Mouse (Mus musculus) heart, embryonic 11.5 days (tissue): ENCODE measurements around the gene Fah. TPM values are rescaled to one million over a fixed set of nuclear protein-coding genes. Genes with fewer than 3 reads are reported as not detected.

Source experiments
- ATAC-seq: fragments of 200-750 bp; cut with Nextera tagmentation; replicated peaks from 2 replicates; pipeline ENCODE4 v1.8.0; 2017; ENCODE audit warnings: moderate library complexity; ENCODE audit not compliant: insufficient number of reproducible peaks, low FRiP score, low TSS enrichment
- H3K27ac ChIP-seq: fragments of 300-500 bp; sonication (generic); 2 replicates; pipeline ENCODE4 v1.5.1; 2014; ENCODE audit warnings: mild to moderate bottlenecking, low read depth, low read length
- H3K27me3 ChIP-seq: fragments of 300-500 bp; sonication (generic); 2 replicates; pipeline ENCODE4 v1.6.1; 2014; ENCODE audit warnings: mild to moderate bottlenecking, low read length, mixed read lengths; ENCODE audit not compliant: control insufficient read depth, insufficient read depth
- H3K36me3 ChIP-seq: fragments of 300-500 bp; sonication (generic); 2 replicates; pipeline ENCODE4 v1.6.1; 2014; ENCODE audit warnings: mild to moderate bottlenecking, low read length, moderate library complexity, mixed read lengths; ENCODE audit not compliant: control insufficient read depth, insufficient read depth
- H3K4me1 ChIP-seq: fragments of 300-500 bp; sonication (generic); 2 replicates; pipeline ENCODE4 v1.6.1; 2014; ENCODE audit warnings: low read length; ENCODE audit not compliant: control insufficient read depth, insufficient read depth
- H3K4me2 ChIP-seq: fragments of 300-500 bp; sonication (generic); 2 replicates; pipeline ENCODE4 v1.6.1; 2014; ENCODE audit warnings: mild to moderate bottlenecking, moderate library complexity
- H3K4me3 ChIP-seq: fragments of 300-500 bp; sonication (generic); 2 replicates; pipeline ENCODE4 v1.5.1; 2014; ENCODE audit warnings: low read depth, low read length
- H3K9ac ChIP-seq: fragments of 300-500 bp; sonication (generic); 2 replicates; pipeline ENCODE4 v1.6.1; 2014; ENCODE audit warnings: mild to moderate bottlenecking, low read depth, low read length, moderate library complexity
- H3K9me3 ChIP-seq: fragments of 300-500 bp; sonication (generic); replicated peaks from 2 replicates; pipeline ENCODE4 v1.6.1; 2016; ENCODE audit warnings: low read length; ENCODE audit not compliant: control insufficient read depth
- WGBS: fragments of 180-500 bp; shearing (Covaris S2); extraction: QIAGEN DNeasy Blood & Tissue Kit; methylation state at CpG from one replicate; pipeline ENCODE4 v1.1.7; 2014; ENCODE audit not compliant: insufficient replicate concordance; 5-methylcytosine and 5-hydroxymethylcytosine counted together
- polyA plus RNA-seq: library from polyadenylated mRNA; unstranded; fragments of >200 nt; fragmentation: Nextera tagmentation; extraction: Ambion mirVana; gene quantifications from 2 replicates; pipeline ENCODE4 v1.2.1, GENCODE M21; 2014

Gene Fah
- polyA plus RNA-seq, 1 experiment from 2014 or later, result 11.2 TPM

DNA sequence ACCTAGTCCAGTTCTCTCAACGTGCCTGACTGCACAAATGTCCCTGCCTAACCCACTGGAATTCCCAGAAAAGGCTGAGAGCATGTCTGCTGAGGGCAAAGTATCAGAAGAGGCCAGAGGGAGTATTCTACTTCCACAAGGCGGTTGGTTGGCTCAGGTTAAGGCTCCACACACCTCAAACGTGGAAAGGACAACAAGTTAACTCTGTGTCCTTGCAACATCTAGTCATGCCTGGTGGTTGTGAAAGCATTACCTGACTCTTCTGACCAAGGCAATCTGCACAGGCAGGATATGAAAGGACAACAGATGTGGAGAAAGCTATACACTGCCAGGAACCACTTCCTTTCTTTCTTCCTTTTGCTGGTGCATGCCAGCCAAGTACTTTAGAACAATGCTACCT, 2.0 kb downstream of the Fah start:
- Histone ChIP-seq H3K4me1 (no peaks in the 10 kb centered on the region), H3K27me3 (no peaks in the 10 kb centered on the region), H3K4me2 (no peak overlapping the region), H3K27ac (no peak overlapping the region), H3K9ac (no peak overlapping the region), H3K9me3 (no peaks in the 10 kb centered on the region), H3K4me3 (no peak overlapping the region), H3K36me3 (no peaks in the 10 kb centered on the region)
- no peak for ATAC-seq
- 71% methylated on average over 3 of the region's 3 CpGs for WGBS

GRCm38 (mm10) chr7:84601331-84601730, 5.2 kb downstream of the Fah start:
- Histone ChIP-seq H3K4me1 (no peaks in the 10 kb centered on the region), H3K27ac (no peak overlapping the region), H3K4me2 (no peak overlapping the region), H3K9ac (no peak overlapping the region), H3K27me3 (no peaks in the 10 kb centered on the region), H3K4me3 (no peak overlapping the region), H3K9me3 (no peaks in the 10 kb centered on the region), H3K36me3 (no peaks in the 10 kb centered on the region)
- no peak for ATAC-seq
- WGBS, result 71% methylated on average over 3 of the region's 3 CpGs

DNA sequence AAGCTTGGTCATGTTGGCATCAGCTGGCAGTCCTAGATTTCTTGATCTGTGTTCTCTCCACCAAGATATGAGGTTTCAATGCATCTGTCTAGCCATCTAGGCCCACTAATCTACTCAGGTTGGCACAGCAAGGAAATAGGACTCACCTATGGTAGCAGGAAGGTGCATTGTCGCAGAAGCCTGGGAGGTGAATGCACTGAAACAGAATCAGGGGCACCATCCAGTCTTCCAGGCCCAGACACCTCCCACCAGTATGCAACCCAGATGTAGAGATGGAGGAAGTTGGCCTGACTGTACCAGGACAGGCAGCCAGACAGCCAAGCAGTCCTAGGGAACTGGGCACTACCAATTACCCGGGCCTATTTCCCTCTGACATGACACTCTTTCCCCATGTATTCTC, 5.9 kb downstream of the Fah start:
- Histone ChIP-seq H3K9ac (no peak overlapping the region), H3K4me2 (no peak overlapping the region), H3K9me3 (no peaks in the 10 kb centered on the region), H3K4me3 (no peak overlapping the region), H3K27ac (no peak overlapping the region), H3K4me1 (no peaks in the 10 kb centered on the region), H3K27me3 (no peaks in the 10 kb centered on the region), H3K36me3 (no peaks in the 10 kb centered on the region)
- no peak for ATAC-seq
- WGBS, result 90% methylated on average over 2 of the region's 2 CpGs

DNA sequence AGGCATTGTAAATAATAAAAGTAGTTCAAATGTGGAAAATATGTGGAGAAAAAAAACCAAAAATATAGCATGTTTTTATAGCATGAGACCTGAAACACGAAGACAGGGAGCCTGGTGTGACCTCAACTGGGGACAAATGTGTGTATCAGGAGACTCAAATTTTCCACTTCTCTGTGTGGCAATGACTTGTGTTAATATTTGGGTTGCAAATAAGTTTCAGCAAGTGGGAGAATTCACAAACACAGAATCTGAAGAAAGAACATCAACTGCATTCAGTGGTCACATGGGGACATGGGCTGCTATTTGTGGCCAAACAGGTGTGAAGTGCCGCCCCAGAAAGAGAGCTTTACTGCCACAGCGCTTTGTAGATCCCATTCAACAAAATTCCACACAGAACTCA, 9.9 kb downstream of the Fah start:
- no peaks in the 10 kb centered on the region for H3K36me3 ChIP-seq
- no peak overlapping the region for H3K9ac ChIP-seq
- H3K27me3 ChIP-seq, result no peaks in the 10 kb centered on the region
- 73% methylated on average over 3 of the region's 3 CpGs for WGBS
- no peaks in the 10 kb centered on the region for H3K9me3 ChIP-seq
- no peaks in the 10 kb centered on the region for H3K4me1 ChIP-seq
- no peak overlapping the region for H3K27ac ChIP-seq
- H3K4me3 ChIP-seq, result no peak overlapping the region
- no peak overlapping the region for H3K4me2 ChIP-seq
- ATAC-seq, result no peak

DNA sequence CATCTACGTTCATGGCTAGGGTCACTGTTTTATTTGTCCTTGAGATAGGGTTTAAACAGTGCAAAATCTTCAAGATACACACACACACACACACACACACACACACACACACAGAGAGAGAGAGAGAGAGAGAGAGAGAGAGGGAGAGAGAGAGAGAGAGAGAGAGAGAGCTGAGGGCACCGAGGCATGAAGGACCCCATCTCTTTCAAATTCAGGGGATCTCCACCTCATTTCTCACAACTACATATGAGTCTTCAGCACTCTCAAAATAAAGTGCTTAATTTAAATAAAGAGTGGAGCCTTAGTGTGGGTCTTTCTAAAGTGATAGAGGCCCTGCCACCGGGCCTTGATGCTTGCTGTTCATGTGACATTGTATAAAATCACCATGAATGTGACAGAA, 10.5 kb downstream of the Fah start:
- Histone ChIP-seq H3K4me2 (no peak overlapping the region), H3K27ac (no peak overlapping the region), H3K36me3 (no peaks in the 10 kb centered on the region), H3K4me1 (no peaks in the 10 kb centered on the region), H3K9ac (no peak overlapping the region), H3K4me3 (no peak overlapping the region), H3K27me3 (no peaks in the 10 kb centered on the region), H3K9me3 (no peaks in the 10 kb centered on the region)
- WGBS, result 84% methylated on average over 3 of the region's 3 CpGs
- ATAC-seq, result no peak

DNA sequence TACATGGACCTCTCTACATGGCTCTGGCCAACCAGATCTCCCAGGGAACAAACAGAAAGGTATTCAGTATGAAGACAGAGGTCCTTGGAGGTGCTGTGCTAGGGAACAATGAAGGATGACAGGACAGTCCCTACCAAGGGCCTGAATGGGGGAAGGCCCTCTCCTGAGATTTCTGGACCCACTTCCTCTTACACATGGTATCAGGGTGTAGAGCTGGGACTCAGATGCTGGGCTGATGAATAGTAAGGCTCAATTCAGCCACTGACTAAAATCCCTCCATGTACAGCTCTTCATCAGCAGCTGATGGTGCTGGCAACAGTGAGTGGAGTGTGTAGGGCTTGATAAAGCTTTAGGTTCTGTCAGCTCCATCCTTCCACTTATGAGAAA, 11.6 kb downstream of the Fah start:
- ATAC-seq, result no peak
- Histone ChIP-seq H3K9ac (no peak overlapping the region), H3K27me3 (no peaks in the 10 kb centered on the region), H3K36me3 (no peaks in the 10 kb centered on the region), H3K9me3 (no peaks in the 10 kb centered on the region), H3K4me2 (no peak overlapping the region), H3K27ac (no peak overlapping the region), H3K4me3 (no peak overlapping the region), H3K4me1 (no peaks in the 10 kb centered on the region)

- Histone ChIP-seq H3K4me3 (no peak overlapping the region), H3K4me2 (peak overlapping the region; percentile 17), H3K36me3 (no peaks in the 10 kb centered on the region), H3K27me3 (no peaks in the 10 kb centered on the region), H3K27ac (no peak overlapping the region), H3K9me3 (no peaks in the 10 kb centered on the region), H3K4me1 (no peaks in the 10 kb centered on the region), H3K9ac (no peak overlapping the region)
- 48% methylated on average over 8 of the region's 8 CpGs for WGBS
- ATAC-seq, result no peak
These were observed 12.2 kb downstream of the Fah start for GRCm38 (mm10) chr7:84594087-84594916.

DNA sequence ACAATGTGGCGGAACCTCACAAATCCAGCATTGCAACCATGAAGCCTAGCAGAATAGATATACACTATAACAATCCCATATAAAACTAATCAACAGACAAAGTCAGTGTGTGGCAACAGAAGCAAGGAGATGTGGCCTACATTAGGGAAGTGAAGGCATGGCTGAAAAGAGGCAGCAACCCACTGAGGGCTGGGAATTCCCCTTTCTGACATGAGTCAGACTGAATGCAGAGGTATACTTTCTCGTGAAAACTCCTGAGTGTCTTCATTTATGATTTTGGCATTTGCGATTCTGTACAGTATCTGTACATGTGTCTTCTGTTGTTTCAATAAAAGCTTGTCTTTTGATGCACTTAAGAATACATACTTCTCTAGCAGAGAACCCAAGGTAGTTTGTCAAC, 15.2 kb downstream of the Fah start:
- no peak overlapping the region for H3K4me2 ChIP-seq
- H3K4me1 ChIP-seq, result no peaks in the 10 kb centered on the region; the same call in 1 of the 2 replicates
- WGBS, result 84% methylated on average over 3 of the region's 3 CpGs
- H3K27me3 ChIP-seq, result no peaks in the 10 kb centered on the region
- no peak overlapping the region for H3K4me3 ChIP-seq
- no peak overlapping the region for H3K9ac ChIP-seq
- no peaks in the 10 kb centered on the region for H3K36me3 ChIP-seq
- no peak for ATAC-seq
- no peaks in the 10 kb centered on the region for H3K9me3 ChIP-seq
- H3K27ac ChIP-seq, result no peak overlapping the region

- Histone ChIP-seq H3K4me3 (no peak overlapping the region), H3K9me3 (no peaks in the 10 kb centered on the region), H3K27ac (no peak overlapping the region), H3K4me2 (no peak overlapping the region), H3K36me3 (no peaks in the 10 kb centered on the region), H3K4me1 (no peaks in the 10 kb centered on the region; the same call in 1 of the 2 replicates), H3K27me3 (no peaks in the 10 kb centered on the region), H3K9ac (no peak overlapping the region)
- WGBS, result 91% methylated on average over 2 of the region's 2 CpGs
- no peak for ATAC-seq
These were observed 15.9 kb downstream of the Fah start for GRCm38 (mm10) chr7:84590622-84591021.
